Mouse (Mus musculus) intestine, embryonic 15.5 days (tissue): ENCODE data around the gene Sltm. TPM values are rescaled to one million over a fixed set of nuclear protein-coding genes. Genes with fewer than 3 reads are reported as not detected.

Experiments used
- ATAC-seq: fragments of 200-750 bp; cut with Nextera tagmentation; 2 replicates; pipeline ENCODE4 v1.8.0; 2017; ENCODE audit warnings: moderate TSS enrichment, moderate library complexity
- H3K27ac ChIP-seq: fragments of 300-500 bp; sonication (generic); 2 replicates; pipeline ENCODE4 v1.5.1; 2015; ENCODE audit warnings: mild to moderate bottlenecking, inconsistent platforms
- H3K27me3 ChIP-seq: fragments of 300-500 bp; sonication (generic); replicated peaks from 2 replicates; pipeline ENCODE4 v1.6.1; 2015; ENCODE audit warnings: inconsistent platforms
- H3K36me3 ChIP-seq: fragments of 300-500 bp; sonication (generic); 2 replicates; pipeline ENCODE4 v1.6.1; 2015; ENCODE audit warnings: inconsistent platforms
- H3K4me1 ChIP-seq: fragments of 300-500 bp; sonication (generic); replicated peaks from 2 replicates; pipeline ENCODE4 v1.6.1; 2015; ENCODE audit warnings: inconsistent platforms
- H3K4me2 ChIP-seq: fragments of 300-500 bp; sonication (generic); replicated peaks from 2 replicates; pipeline ENCODE4 v1.6.1; 2015; ENCODE audit warnings: mild to moderate bottlenecking, inconsistent platforms
- H3K4me3 ChIP-seq: fragments of 300-500 bp; sonication (generic); replicated peaks from 2 replicates; pipeline ENCODE4 v1.5.1; 2015; ENCODE audit warnings: inconsistent platforms
- H3K9ac ChIP-seq: fragments of 300-500 bp; sonication (generic); 2 replicates; pipeline ENCODE4 v1.6.1; 2015; ENCODE audit warnings: inconsistent platforms
- H3K9me3 ChIP-seq: fragments of 300-500 bp; sonication (generic); 2 replicates; pipeline ENCODE4 v1.6.1; 2016; ENCODE audit warnings: inconsistent platforms
- WGBS: fragments of 180-500 bp; shearing (Covaris S2); methylation state at CpG from one replicate; pipeline ENCODE4 v1.1.7; 2015; 5-methylcytosine and 5-hydroxymethylcytosine counted together
- polyA plus RNA-seq: library from polyadenylated mRNA; unstranded; fragments of >200 nt; fragmentation: Nextera tagmentation; extraction: Ambion mirVana; gene quantifications from 2 replicates; pipeline ENCODE4 v1.2.1, GENCODE M21; 2015

Sltm gene
- polyA plus RNA-seq, 1 experiment from 2014 or later = 43.4 TPM

DNA sequence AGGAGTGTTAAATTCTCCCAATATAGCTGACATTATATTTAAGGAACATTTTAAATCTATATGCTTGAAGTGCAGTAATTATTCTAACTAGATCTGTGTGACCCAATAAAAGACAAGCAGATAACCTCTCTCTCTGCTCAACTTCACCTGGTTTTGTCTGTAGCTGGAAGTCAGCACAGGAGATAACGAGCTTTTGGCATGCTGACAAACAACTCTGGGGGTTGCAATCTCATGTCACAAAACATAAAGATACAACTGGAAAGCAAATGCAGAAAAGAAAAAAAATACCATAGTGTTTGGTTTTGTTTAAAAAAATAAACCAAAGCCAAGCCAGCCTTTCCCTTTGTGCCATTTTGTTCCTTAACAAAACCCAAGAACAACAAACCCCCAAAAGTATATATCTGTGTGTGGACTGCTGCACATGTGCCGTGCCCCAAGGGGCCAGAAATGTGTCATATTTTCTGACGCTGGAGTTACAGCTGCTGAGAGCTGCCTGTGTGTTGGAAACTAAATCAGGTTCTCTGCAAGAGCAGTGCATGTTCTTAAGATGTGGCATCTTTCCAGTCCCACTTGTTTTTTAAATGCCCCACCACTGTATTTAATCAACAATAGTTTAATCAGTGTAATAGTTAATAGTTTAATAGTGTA is 68.6 kb downstream of the Sltm start:
- no peak overlapping the region for H3K4me2 ChIP-seq
- H3K36me3 ChIP-seq = peaks cover 3% of the 10 kb centered on the region; the same call in 1 of the 2 replicates
- no peak for ATAC-seq
- no peak overlapping the region for H3K9ac ChIP-seq
- no peaks in the 10 kb centered on the region for H3K4me1 ChIP-seq
- 58% methylated on average over 3 of the region's 3 CpGs for WGBS
- H3K4me3 ChIP-seq = no peak overlapping the region
- H3K27me3 ChIP-seq = no peaks in the 10 kb centered on the region
- no peaks in the 10 kb centered on the region for H3K9me3 ChIP-seq
- H3K27ac ChIP-seq = no peak overlapping the region

GRCm38 (mm10) chr9:70629711-70630110 is 87.2 kb downstream of the Sltm start:
- H3K36me3 ChIP-seq = no peaks in the 10 kb centered on the region
- H3K27ac ChIP-seq = no peak overlapping the region
- H3K4me1 ChIP-seq = no peaks in the 10 kb centered on the region
- H3K9ac ChIP-seq = no peak overlapping the region
- ATAC-seq = no peak
- no peak overlapping the region for H3K4me3 ChIP-seq
- H3K9me3 ChIP-seq = no peaks in the 10 kb centered on the region
- no peak overlapping the region for H3K4me2 ChIP-seq
- no peaks in the 10 kb centered on the region for H3K27me3 ChIP-seq
- 81% methylated on average over 2 of the region's 2 CpGs for WGBS

DNA sequence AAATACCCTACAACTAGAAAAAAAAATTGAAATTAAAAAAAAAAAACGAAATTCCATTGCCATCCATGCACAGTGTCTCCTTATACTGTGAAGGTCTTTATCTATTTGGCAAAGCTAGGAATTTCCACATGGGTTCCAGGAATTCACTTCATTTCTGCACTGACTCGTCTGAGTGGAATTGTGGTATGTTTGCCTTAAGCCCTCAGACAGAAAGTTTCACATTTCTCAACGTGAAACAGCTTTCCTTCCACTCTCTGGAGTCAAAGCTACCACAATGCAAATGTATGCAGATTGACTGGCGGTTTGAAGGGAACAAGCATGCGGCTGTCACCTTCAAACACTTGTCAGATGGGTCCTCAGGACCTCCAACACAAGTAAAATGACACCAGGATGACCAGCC is 89.1 kb downstream of the Sltm start:
- no peaks in the 10 kb centered on the region for H3K9me3 ChIP-seq
- H3K9ac ChIP-seq = no peak overlapping the region
- H3K27me3 ChIP-seq = no peaks in the 10 kb centered on the region
- no peak overlapping the region for H3K4me3 ChIP-seq
- H3K4me1 ChIP-seq = no peaks in the 10 kb centered on the region
- no peak for ATAC-seq
- 26% methylated on average over 5 of the region's 5 CpGs for WGBS
- no peaks in the 10 kb centered on the region for H3K36me3 ChIP-seq
- H3K27ac ChIP-seq = no peak overlapping the region
- no peak overlapping the region for H3K4me2 ChIP-seq

DNA sequence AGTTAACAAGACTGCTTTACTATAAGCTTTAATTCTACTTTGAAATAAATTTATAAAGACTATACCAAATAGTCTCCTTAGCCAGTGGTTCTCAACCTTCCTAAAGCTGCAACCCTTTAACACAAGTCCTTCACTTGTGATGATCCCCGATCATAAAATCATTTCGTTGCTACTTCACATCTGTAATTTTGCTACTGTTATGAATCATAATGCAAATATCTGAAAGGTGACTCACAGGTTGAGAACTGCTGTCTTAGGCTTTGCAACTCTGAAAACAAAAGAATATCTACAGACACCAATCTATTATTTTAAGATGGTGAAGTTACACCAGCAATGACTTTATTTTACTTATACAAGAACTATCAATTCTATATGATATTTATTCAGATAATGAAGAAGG is 94.2 kb downstream of the Sltm start:
- Histone ChIP-seq H3K9ac (no peak overlapping the region), H3K27ac (no peak overlapping the region), H3K27me3 (no peaks in the 10 kb centered on the region), H3K4me1 (no peaks in the 10 kb centered on the region), H3K4me3 (no peak overlapping the region), H3K4me2 (no peak overlapping the region), H3K9me3 (no peaks in the 10 kb centered on the region), H3K36me3 (no peaks in the 10 kb centered on the region)
- WGBS = 73% methylated on average over 2 of the region's 2 CpGs
- no peak for ATAC-seq

Other genes starting within 250 kb of the Sltm start
- gene Ccnb2, start 121.2 kb upstream of the Sltm start, polyA plus RNA-seq = 158 and 171 TPM in 2 replicates
- 23.5 and 24.2 TPM in 2 replicates for gene Rnf111, start 39.0 kb upstream of the Sltm start, polyA plus RNA-seq
- gene Gm10642, start 113.5 kb downstream of the Sltm start, polyA plus RNA-seq = 0.19 and 0.59 TPM in 2 replicates
- 11.1 TPM in 2 replicates for gene Mindy2, start 114.4 kb downstream of the Sltm start, polyA plus RNA-seq
- gene Adam10, start 136.2 kb downstream of the Sltm start, polyA plus RNA-seq = 65.4 and 71.4 TPM in 2 replicates